Comparison of ENCODE assay signal across 27 mouse cellular contexts in the genomic region with DNA sequence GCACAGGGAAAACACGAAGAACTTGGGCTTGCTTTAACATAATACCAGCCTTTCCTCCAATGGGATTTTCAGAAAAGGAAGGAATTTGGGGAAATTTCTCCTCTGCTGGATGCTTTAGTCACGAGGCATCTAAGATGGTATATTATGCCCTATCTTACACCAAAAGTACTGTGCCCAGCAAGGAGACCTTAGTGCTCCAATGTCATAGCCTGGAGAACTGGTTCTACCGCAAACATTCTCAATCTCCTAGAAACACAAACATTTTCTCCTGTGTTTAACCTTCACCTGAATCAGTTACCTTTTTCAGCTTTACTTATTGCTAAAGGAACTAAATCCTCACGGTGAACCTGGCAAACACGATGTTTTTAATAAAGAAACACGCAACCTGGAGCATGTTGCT.
A peak's percentile ranks its signal among the peaks of the same experiment; 100 is the strongest.
DNase-seq lines count a peak whose midpoint lies in the region; ATAC-seq and TF ChIP-seq lines count a peak whose summit lies in the region.
"Had no signal": no experiment of that assay in that cellular context is flagged by ENCODE, and none has a peak within 500 bp of the region (broad histone marks: within the 10 kb centered on the region; RNA-seq: fewer than 3 reads in every experiment).

No protein-coding gene starts in this region.

- no peak overlapping the region for H3K4me3 ChIP-seq in intestine, embryonic 15.5 days (replicated peaks)
- no peak overlapping the region for H3K4me3 ChIP-seq in intestine, postnatal 0 days (ENCODE audit: low read depth, low read length)
- H3K4me3 ChIP-seq in lung, embryonic 15.5 days, result no peak overlapping the region
- no peak overlapping the region for H3K4me3 ChIP-seq in lung, adult 2 months (replicated peaks; ENCODE audit: extremely low read depth, low read depth, low read length)
- H3K4me3 ChIP-seq in stomach, postnatal 0 days (ENCODE audit: low read depth, low read length), result no peak overlapping the region
- H3K4me3 ChIP-seq: erythroblast, embryonic 14.5 days; hindbrain, embryonic 10.5 days; hindbrain, embryonic 15.5 days; limb, embryonic 12.5 days; liver, embryonic 15.5 days; midbrain, embryonic 10.5 days; myocyte; neural tube, embryonic 12.5 days had no signal

- H3K4me1 ChIP-seq in intestine, embryonic 15.5 days (replicated peaks), result no peaks in the 10 kb centered on the region
- H3K4me1 ChIP-seq in intestine, postnatal 0 days (replicated peaks; ENCODE audit: control insufficient read depth, insufficient read depth, low read length), result no peaks in the 10 kb centered on the region
- no peaks in the 10 kb centered on the region for H3K4me1 ChIP-seq in lung, embryonic 15.5 days
- H3K4me1 ChIP-seq in lung, adult 2 months (ENCODE audit: control insufficient read depth, insufficient read depth, low read length), result no peaks in the 10 kb centered on the region
- no peaks in the 10 kb centered on the region for H3K4me1 ChIP-seq in stomach, postnatal 0 days (replicated peaks; ENCODE audit: control insufficient read depth, insufficient read depth)
- H3K4me1 ChIP-seq: hindbrain, embryonic 10.5 days; hindbrain, embryonic 15.5 days; limb, embryonic 12.5 days; liver, embryonic 15.5 days; neural tube, embryonic 12.5 days had no signal

- H3K27me3 ChIP-seq in intestine, embryonic 15.5 days (replicated peaks), result no peaks in the 10 kb centered on the region
- H3K27me3 ChIP-seq in intestine, postnatal 0 days (replicated peaks; ENCODE audit: control insufficient read depth, insufficient read depth, low read length), result no peaks in the 10 kb centered on the region
- no peaks in the 10 kb centered on the region for H3K27me3 ChIP-seq in lung, embryonic 15.5 days
- no peaks in the 10 kb centered on the region for H3K27me3 ChIP-seq in stomach, postnatal 0 days (ENCODE audit: control insufficient read depth, insufficient read depth, low read length)
- H3K27me3 ChIP-seq: hindbrain, embryonic 15.5 days; limb, embryonic 12.5 days; liver, embryonic 15.5 days; neural tube, embryonic 12.5 days had no signal

- no peak overlapping the region for H3K9ac ChIP-seq in intestine, embryonic 15.5 days
- no peak overlapping the region for H3K9ac ChIP-seq in intestine, postnatal 0 days (ENCODE audit: low read depth, low read length)
- H3K9ac ChIP-seq in lung, embryonic 15.5 days, result no peak overlapping the region
- no peak overlapping the region for H3K9ac ChIP-seq in stomach, postnatal 0 days (ENCODE audit: low read length)
- H3K9ac ChIP-seq: hindbrain, embryonic 15.5 days; limb, embryonic 12.5 days; liver, embryonic 15.5 days; neural tube, embryonic 12.5 days had no signal

- DNase-seq in lung, adult 2 months, result no peak
- DNase-seq in urinary bladder, postnatal 14 days (ENCODE audit: low spot score), result peak; percentile 33
- DNase-seq in urinary bladder, adult 2 months (ENCODE audit: low spot score), result no peak
- peak; percentile 45 for DNase-seq in stomach, postnatal 0 days (ENCODE audit: low spot score)
- DNase-seq in thymus, postnatal 36 days, result no peak
- DNase-seq: adrenal gland, adult 8-10 months; cerebellum, adult 2 months; cerebellum, postnatal 14 days; gastrocnemius, postnatal 10 days; heart, postnatal 14 days; right cerebral cortex, adult 18-20 months; spleen, adult 18-20 months had no signal

- TF ChIP-seq POLR2A in lung, adult 2 months (IDR thresholded peaks at IDR 0.05; ENCODE audit: borderline replicate concordance, extremely low read depth, low read depth, low read length), result no peak

- no peak overlapping the region for H3K4me2 ChIP-seq in intestine, embryonic 15.5 days (replicated peaks)
- H3K4me2 ChIP-seq in intestine, postnatal 0 days (replicated peaks; ENCODE audit: low read depth), result no peak overlapping the region
- no peak overlapping the region for H3K4me2 ChIP-seq in lung, embryonic 15.5 days
- no peak overlapping the region for H3K4me2 ChIP-seq in stomach, postnatal 0 days (replicated peaks; ENCODE audit: low read depth)
- H3K4me2 ChIP-seq: hindbrain, embryonic 15.5 days; limb, embryonic 12.5 days; liver, embryonic 15.5 days; neural tube, embryonic 12.5 days had no signal

- TF ChIP-seq EP300 in stomach, postnatal 0 days (optimal IDR thresholded peaks at IDR 0.05), result no peak

- peak; percentile 55; the same call in 1 of the 2 replicates for ATAC-seq in intestine, embryonic 15.5 days
- no peak for ATAC-seq in intestine, postnatal 0 days
- no peak for ATAC-seq in lung, embryonic 15.5 days (ENCODE audit: borderline replicate concordance, extremely low read depth, low FRiP score, low TSS enrichment)
- peak; percentile 88 for ATAC-seq in stomach, postnatal 0 days (ENCODE audit: low FRiP score, low TSS enrichment)
- ATAC-seq: forebrain, embryonic 16.5 days; inflammation-experienced regulatory T-cells, adult 6 months; midbrain, embryonic 16.5 days had no signal

- WGBS in intestine, embryonic 15.5 days, result 57% methylated on average over 6 of the region's 6 CpGs
- WGBS in intestine, postnatal 0 days, result 47% methylated on average over 6 of the region's 6 CpGs
- 62% methylated on average over 6 of the region's 6 CpGs for WGBS in lung, embryonic 15.5 days
- WGBS in lung, adult 2 months, result 65% methylated on average over 6 of the region's 6 CpGs
- WGBS in stomach, postnatal 0 days, result 54% methylated on average over 6 of the region's 6 CpGs

- no peak for TF ChIP-seq CTCF in intestine, postnatal 0 days (IDR thresholded peaks at IDR 0.05; ENCODE audit: low read depth)
- no peak for TF ChIP-seq CTCF in lung, adult 2 months (IDR thresholded peaks at IDR 0.05; ENCODE audit: insufficient read depth, low read length)
- no peak for TF ChIP-seq CTCF in stomach, postnatal 0 days (IDR thresholded peaks at IDR 0.05; ENCODE audit: low read depth)

- no peak overlapping the region for H3K27ac ChIP-seq in intestine, embryonic 15.5 days
- H3K27ac ChIP-seq in intestine, postnatal 0 days (ENCODE audit: low read depth, low read length), result no peak overlapping the region
- peak overlapping the region; percentile 48 for H3K27ac ChIP-seq in lung, embryonic 15.5 days
- H3K27ac ChIP-seq in stomach, postnatal 0 days (replicated peaks), result peak overlapping the region; percentile 61; the same call in 1 of the 2 replicates
- H3K27ac ChIP-seq: hindbrain, embryonic 10.5 days; hindbrain, embryonic 15.5 days; limb, embryonic 12.5 days; liver, embryonic 15.5 days; midbrain, embryonic 10.5 days; neural tube, embryonic 12.5 days had no signal

- H3K9me3 ChIP-seq in intestine, embryonic 15.5 days, result no peaks in the 10 kb centered on the region
- H3K9me3 ChIP-seq in intestine, postnatal 0 days (ENCODE audit: control insufficient read depth), result no peaks in the 10 kb centered on the region
- no peaks in the 10 kb centered on the region for H3K9me3 ChIP-seq in lung, embryonic 15.5 days
- H3K9me3 ChIP-seq in stomach, postnatal 0 days (ENCODE audit: control insufficient read depth, low read length), result no peaks in the 10 kb centered on the region
- H3K9me3 ChIP-seq: hindbrain, embryonic 10.5 days; hindbrain, embryonic 15.5 days; limb, embryonic 12.5 days; liver, embryonic 15.5 days; midbrain, embryonic 10.5 days; neural tube, embryonic 12.5 days had no signal

- H3K36me3 ChIP-seq in intestine, embryonic 15.5 days, result no peaks in the 10 kb centered on the region
- H3K36me3 ChIP-seq in intestine, postnatal 0 days (ENCODE audit: control insufficient read depth, insufficient read depth), result no peaks in the 10 kb centered on the region
- no peaks in the 10 kb centered on the region for H3K36me3 ChIP-seq in lung, embryonic 15.5 days
- no peaks in the 10 kb centered on the region for H3K36me3 ChIP-seq in stomach, postnatal 0 days (ENCODE audit: control insufficient read depth, insufficient read depth, low read length)
- H3K36me3 ChIP-seq: G1E; hindbrain, embryonic 10.5 days; hindbrain, embryonic 15.5 days; limb, embryonic 12.5 days; liver, embryonic 15.5 days; midbrain, embryonic 10.5 days; neural tube, embryonic 12.5 days had no signal

Comparison
In these comparisons a context has a peak if more than half of its experiments do, and no peak if none do; other contexts are left out.
1. ATAC-seq: peak in intestine, embryonic 15.5 days (single experiment) and stomach, postnatal 0 days (single experiment); none in intestine, postnatal 0 days (single experiment) and lung, embryonic 15.5 days (single experiment).
2. DNase-seq: peak in urinary bladder, postnatal 14 days (single experiment) and stomach, postnatal 0 days (single experiment); none in lung, adult 2 months (single experiment), urinary bladder, adult 2 months (single experiment) and thymus, postnatal 36 days (0 of 2).
3. H3K27ac ChIP-seq: peak in lung, embryonic 15.5 days (single experiment) and stomach, postnatal 0 days (single experiment); none in intestine, embryonic 15.5 days (single experiment) and intestine, postnatal 0 days (single experiment).